Mouse (Mus musculus) gastrocnemius, adult 18-20 months (tissue): ENCODE data around the gene Pigq. TPM values are rescaled to one million over a fixed set of nuclear protein-coding genes. Genes with fewer than 3 reads are reported as not detected.

Experiments
- DNase-seq: peaks from one replicate; pipeline ENCODE4 v3.0.0; 2021; ENCODE audit warnings: low spot score
- total RNA-seq, 2 experiments: library from RNA; stranded (reverse); gene quantifications; 2 replicates each; pipeline ENCODE4 v1.2.3; 2021

Pigq gene
- total RNA-seq, 2 experiments from 2014 or later: 19.9 to 22.2 TPM

DNA sequence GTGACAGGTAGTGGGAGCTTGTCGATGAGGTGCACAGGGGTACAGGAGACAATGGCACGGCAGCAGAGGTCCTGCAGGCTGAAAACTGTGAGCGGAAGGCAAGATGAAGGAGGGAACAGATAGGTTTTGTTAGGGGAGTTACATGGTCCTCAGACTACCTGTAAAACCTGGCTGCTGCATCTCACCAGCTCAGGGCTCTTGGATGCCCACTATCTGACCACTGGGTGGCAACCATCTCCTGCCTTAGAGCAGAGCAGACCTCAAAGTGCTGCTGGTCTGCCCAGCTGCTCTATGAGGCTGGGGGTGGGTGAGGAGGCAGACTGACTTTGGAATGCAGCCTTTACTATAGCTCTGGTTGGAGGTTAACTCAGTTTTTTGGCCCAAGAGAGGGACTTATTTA is 60.9 kb downstream of the Pigq start:
- DNase-seq: no peak

DNA sequence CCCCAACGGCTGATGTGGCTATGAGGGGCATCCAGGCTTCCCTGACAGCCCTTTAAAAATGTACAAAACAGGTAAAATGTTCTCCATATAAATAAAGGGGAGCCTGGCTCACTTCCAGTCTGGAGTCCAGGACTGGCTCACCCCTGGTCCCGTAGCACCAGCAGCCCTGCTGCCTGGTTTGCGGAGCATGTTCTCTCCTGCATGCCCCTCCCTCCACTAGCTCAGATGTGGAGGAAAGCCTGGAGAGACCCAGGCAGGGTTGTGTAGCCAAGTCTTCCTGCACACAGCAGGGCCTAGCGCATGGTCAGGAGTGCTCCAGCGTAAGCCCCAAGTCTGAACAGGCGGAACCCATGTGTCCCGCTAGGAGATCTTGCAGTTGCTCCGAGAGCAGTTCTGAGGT is 61.5 kb downstream of the Pigq start:
- no peak for DNase-seq

DNA sequence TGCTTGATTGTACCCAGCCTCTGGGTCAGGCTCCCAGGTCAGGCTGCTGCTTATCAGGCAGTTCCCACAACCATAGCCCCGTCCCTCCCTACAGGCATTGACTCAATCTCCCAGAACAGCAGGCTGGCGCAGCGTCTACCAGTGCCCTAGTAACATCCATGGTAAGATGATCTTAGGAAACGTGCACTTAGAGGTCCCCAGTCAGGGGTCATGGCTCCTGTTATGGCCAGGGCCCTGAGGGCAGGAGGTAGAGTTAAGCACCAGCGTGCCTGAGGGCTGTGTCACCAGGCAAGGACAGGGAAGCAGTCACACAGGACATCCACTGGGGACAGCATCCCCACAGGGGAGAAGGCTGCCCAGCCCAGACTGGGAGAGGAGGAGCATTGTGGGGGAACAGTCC is 62.4 kb downstream of the Pigq start:
- no peak for DNase-seq

DNA sequence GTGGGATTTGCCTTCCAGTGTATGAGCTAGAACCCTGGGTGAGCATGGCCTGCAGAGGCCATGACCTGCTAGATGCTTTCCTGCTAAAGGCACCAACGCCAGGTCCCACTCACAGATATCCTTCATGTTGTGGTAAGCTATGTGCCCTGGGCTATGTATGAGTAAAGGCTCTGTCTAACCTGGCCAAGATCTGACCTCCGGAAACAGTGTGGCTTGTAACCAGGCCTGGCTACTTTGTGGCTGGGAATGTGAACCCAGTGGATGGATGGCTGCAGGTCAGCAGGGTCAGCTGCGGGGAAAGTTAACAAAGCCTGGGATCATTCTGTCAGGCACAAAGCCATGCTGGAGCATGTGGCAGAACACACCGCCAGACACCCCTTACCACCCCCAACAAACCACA is 63.0 kb downstream of the Pigq start:
- no peak for DNase-seq

DNA sequence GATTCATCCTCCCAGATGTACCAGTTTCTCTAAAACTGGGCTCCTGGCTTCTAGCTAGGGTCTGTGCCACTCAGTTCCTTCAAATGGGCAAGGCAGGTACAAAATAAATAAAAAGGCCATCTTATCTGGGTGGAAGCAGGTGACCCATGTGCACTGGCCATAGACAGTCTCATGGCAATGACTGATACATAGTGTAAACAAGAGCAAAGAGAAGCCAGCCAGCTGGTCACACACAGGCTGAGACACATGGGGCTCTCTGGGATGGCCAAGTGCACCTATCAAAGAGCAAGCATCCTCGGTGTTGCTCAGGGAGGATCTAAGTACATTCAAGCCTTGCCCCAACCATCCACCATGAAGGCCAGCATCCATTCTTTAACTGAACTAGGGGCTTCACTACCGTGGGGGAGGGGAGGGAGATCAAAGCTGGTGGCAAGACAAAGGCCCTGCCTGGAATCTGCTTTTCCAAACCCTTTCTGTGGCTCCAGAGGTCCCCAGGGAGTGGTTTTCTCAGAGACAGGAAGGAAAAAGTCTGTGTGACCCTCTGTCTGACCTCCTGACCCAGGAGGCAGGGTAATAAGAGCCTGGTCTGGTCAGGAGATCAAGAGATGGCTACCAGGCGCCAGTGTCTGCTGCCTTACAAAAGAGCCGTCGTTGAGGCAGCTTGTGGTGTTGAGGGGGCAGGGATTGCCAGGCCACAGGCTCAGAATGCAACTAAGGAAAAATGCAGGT is 63.7 kb downstream of the Pigq start:
- no peak for DNase-seq

DNA sequence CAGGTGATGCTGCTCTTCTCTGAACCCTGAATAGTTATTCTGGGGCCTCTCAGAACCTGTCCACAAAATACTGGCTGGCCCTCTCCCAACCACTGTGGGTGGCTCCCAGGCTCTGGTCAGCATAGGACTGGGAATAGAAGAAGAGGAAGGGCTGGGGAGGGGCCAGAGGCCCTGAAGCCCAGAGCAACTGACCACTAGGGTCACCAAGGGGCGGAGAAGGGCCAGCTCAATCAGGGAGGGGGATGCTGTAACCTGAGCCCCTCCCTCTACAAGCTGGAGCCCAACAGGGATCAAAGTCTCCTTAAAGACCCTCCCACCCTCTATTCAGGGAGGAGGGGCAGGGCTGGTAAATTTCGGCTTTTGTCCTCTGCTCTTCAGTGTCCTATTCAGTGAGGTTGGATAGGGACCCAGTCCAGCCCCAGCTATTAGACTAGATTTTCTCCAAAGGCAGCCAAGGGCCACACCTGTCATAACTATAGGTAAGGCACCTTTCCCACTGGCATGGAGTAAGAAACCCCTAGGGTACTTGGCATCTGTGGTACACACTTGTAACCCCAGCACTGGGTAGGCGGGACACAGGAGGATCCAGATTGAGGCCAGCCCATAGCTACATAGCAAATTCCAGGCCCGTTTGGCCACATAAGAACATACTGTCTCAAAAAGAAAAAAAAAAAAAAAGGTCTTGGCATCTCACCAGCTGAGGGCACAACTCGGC is 64.4 kb downstream of the Pigq start, which contains the start of gene Wfikkn1:
TSS of gene Wfikkn1 (minus strand) at position 663 of the 715 bp plus-strand sequence.
- DNase-seq: no peak

DNA sequence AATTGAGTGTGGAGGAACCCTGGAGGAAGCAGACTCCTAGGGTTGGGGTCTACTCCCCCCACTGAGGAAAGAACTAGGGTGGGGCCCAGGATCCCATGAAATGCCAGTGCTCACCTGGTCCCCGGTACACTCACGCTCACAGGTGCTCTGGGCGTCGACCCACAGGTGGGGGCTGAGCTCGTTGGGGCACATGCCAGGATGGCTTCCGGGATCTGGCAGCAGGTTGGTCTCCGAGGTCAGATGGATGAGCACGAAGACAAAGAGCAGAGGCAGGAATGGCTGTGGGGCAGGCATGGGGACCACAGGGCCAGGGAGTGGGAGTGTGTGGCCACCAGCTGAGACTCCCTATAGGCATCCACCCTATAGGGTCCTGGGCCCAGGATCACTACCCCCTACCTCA is 65.0 kb downstream of the Pigq start:
- no peak for DNase-seq

DNA sequence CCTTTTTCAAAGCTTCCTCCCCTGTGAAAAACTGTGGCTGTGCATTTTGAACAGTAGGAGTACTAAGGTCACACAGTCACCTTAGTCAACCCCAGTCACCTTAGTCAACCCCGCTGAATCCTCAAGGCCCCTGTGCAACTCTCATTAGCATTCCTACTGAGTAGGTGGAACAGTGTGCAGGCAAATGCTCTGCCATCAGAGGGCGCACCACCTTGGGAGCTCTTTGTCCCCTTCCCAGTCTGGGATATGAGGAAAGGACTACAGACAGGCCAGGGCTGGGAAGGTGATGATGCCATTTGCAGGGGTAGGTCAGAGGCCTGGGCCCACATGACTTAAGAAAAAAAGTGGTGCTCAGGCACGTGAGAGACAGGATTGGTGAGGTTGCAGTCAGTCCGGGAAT is 65.5 kb downstream of the Pigq start:
- no peak for DNase-seq

DNA sequence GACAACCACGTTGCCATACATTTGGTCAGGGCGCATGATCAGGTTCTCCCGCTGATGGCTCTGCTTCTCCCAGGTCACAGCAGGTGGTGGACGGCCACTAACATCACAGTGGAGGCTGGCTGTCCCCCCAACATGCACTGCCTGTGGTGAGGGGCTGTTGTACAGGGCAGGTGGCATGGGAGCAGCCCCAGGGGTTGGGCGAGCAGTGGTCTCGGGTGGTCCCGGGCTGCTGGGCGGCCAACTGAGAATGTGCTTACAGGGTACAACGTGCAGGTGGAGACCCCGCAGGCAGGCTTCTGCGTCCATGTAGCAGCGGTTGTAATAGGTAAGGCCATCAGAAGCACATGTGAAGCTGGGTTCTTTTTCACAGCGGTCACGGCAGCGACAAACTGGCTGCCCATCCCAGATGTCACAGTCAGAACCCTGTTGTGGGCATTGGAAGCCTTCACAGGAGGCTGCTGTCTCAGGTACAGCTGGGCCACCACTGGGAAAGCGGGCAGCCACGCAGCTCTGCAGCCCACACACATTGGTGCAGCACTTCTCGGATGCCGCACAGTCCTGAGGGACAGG is 66.0 kb downstream of the Pigq start:
- no peak for DNase-seq

DNA sequence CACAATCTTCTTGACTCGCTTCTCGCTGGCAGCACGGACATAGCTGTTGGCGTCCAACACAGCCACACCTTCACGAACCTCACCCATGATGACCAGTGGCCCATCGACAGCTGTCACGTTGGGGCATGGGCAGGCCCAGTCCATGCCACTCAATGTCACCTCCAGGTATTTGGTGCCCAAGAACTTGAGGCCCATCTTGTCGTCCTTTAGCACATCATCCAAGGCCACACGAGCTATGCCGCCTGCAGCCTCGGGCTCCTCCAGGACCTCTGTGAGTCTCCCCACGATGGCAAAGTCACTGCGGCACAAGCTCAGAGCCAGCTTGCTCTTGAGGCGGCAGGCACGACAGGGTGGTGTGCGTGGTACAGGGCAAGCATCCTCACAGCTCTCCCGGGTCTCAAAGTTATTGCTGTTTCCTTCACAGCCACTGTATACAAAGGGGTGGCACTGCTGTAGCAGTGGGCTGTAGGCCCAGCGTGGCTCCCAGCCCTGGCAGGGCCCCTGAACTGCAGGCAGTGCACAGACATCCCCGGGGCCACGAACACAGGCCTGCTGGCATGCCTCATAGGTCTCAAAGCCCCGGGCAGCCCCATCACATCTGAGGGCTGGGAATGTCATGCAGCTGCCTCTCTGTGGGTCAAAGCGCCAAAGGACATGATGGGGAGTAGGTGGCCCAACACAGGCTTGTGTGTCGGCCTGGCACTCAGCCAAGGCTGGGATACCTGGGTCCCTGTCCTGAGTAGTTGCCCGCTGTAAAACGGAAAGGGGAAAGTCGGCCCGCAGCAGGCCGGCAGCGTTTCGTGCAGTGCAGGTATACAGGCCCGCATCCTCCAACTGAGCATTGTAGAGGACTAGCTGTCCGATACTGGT is 66.8 kb downstream of the Pigq start:
- DNase-seq: no peak

DNA sequence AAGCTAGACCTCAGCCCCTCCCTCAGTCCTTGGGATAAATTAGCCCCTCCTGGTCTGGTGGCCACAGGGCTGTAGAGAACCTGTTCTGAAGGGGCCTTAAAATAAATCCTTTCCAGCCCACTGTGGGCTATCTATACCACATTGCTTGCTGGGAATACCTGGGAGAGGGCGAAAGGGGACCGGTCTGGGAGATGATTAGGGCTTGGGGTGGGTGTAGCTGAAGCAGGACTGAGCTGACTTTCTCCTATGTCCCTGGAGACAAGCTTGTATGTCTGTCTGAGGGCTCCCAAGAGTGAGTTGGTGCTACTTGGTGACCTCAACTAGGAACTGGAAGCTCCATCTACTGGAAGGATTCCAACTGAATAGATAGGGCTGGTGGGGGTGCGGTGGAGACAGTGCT is 67.7 kb downstream of the Pigq start:
- no peak for DNase-seq

Other genes starting within 250 kb of the Pigq start
- not detected for gene Gng13, start 227.8 kb downstream of the Pigq start, total RNA-seq
- 1 to 10 TPM in 1 of 2 experiments, under 1 TPM in 1; 0.47 to 1.1 TPM for gene Chtf18, start 217.5 kb downstream of the Pigq start, total RNA-seq
- 1 to 10 TPM; 3.5 to 4.2 TPM for gene Rpusd1, start 217.3 kb downstream of the Pigq start, total RNA-seq
- gene Mslnl, start 208.9 kb downstream of the Pigq start, total RNA-seq: not detected
- gene Msln, start 190.6 kb downstream of the Pigq start, total RNA-seq: under 1 TPM; 0.26 to 0.46 TPM
- gene Narfl, start 171.2 kb downstream of the Pigq start, total RNA-seq: 10 to 100 TPM; 27.3 to 29.2 TPM
- 10 to 100 TPM; 10.6 to 10.7 TPM for gene Haghl, start 159.3 kb downstream of the Pigq start, total RNA-seq
- not detected for gene Ccdc78, start 158.4 kb downstream of the Pigq start, total RNA-seq
- gene Fam173a, start 152.0 kb downstream of the Pigq start, total RNA-seq: 10 to 100 TPM; 42.2 to 46.8 TPM
- not detected for gene AC134908.4, start 149.3 kb downstream of the Pigq start, total RNA-seq
- 10 to 100 TPM; 40.1 to 48.4 TPM for gene Metrn, start 147.8 kb downstream of the Pigq start, total RNA-seq
- under 1 TPM; 0.62 to 0.91 TPM for gene Fbxl16, start 135.9 kb downstream of the Pigq start, total RNA-seq
- gene Wdr24, start 121.3 kb downstream of the Pigq start, total RNA-seq: 1 to 10 TPM; 9.6 to 9.8 TPM
- gene Jmjd8, start 116.1 kb downstream of the Pigq start, total RNA-seq: 10 to 100 TPM; 12.6 to 14.2 TPM
- 10 to 100 TPM; 88.4 to 92.9 TPM for gene Stub1, start 111.5 kb downstream of the Pigq start, total RNA-seq
- gene Rhbdl1, start 107.6 kb downstream of the Pigq start, total RNA-seq: 10 to 100 TPM; 10.7 to 14.7 TPM
- gene Gm20683, start 103.2 kb downstream of the Pigq start, total RNA-seq: 10 to 100 TPM; 10.0 to 11.8 TPM
- 10 to 100 TPM; 72.4 to 72.9 TPM for gene Rhot2, start 100.1 kb downstream of the Pigq start, total RNA-seq
- gene Wdr90, start 83.4 kb downstream of the Pigq start, total RNA-seq: under 1 TPM; 0.55 to 0.64 TPM
- 100 to 1,000 TPM in 1 of 2 experiments, 10 to 100 TPM in 1; 84.2 to 102 TPM for gene Mcrip2, start 76.2 kb downstream of the Pigq start, total RNA-seq
- 10 to 100 TPM; 25.4 to 33.4 TPM for gene Mettl26, start 69.9 kb downstream of the Pigq start, total RNA-seq
- gene Wfikkn1, start 64.1 kb downstream of the Pigq start, total RNA-seq: under 1 TPM; 0.43 to 0.62 TPM
- 10 to 100 TPM in 1 of 2 experiments, 1 to 10 TPM in 1; 7.6 to 11.1 TPM for gene Rab40c, start 25.2 kb downstream of the Pigq start, total RNA-seq
- gene Nhlrc4, start within 50 bp of the Pigq start, total RNA-seq: not detected
- not detected for gene A930017K11Rik, start 7.6 kb upstream of the Pigq start, total RNA-seq
- gene Capn15, start 40.9 kb upstream of the Pigq start, total RNA-seq: 1 to 10 TPM; 4.4 to 6.5 TPM
- gene Rab11fip3, start 124.6 kb upstream of the Pigq start, total RNA-seq: 10 to 100 TPM; 88.9 to 96.2 TPM
- 1 to 10 TPM; 2.6 to 2.8 TPM for gene Decr2, start 145.4 kb upstream of the Pigq start, total RNA-seq
- gene Nme4, start 150.7 kb upstream of the Pigq start, total RNA-seq: 1 to 10 TPM; 2.5 to 2.9 TPM
- gene Tmem8, start 168.4 kb upstream of the Pigq start, total RNA-seq: 1 to 10 TPM; 2.0 to 3.9 TPM
- 10 to 100 TPM; 57.4 to 66.2 TPM for gene Mrpl28, start 178.6 kb upstream of the Pigq start, total RNA-seq
- 10 to 100 TPM; 15.7 to 18.2 TPM for gene Axin1, start 193.8 kb upstream of the Pigq start, total RNA-seq